Mouse (Mus musculus): ENCODE results near the gene Cryab.

GRCm38 (mm10) chr9:50742261-50742660 lies 8.9 kb upstream of the Cryab start:
- TF ChIP-seq CTCF (IDR thresholded peaks at IDR 0.05; ENCODE audit: control insufficient read depth, insufficient read depth, insufficient replicate concordance, low read depth, low read length), result no peak
- TF ChIP-seq POLR2A (IDR thresholded peaks at IDR 0.05; ENCODE audit: control insufficient read depth, low read depth, low read length), result no peak

All from testis, adult 2 months (tissue).